Mouse (Mus musculus) retina, embryonic 14.5 days (tissue): ENCODE results near the gene 4933428G20Rik.
A peak's percentile ranks its signal among the peaks of the same experiment; 100 is the strongest.

Experiments
- DNase-seq: peaks from one replicate; pipeline ENCODE4 v3.0.0-alpha.2; 2015; ENCODE audit warnings: low spot score

The 4933428G20Rik gene

DNA sequence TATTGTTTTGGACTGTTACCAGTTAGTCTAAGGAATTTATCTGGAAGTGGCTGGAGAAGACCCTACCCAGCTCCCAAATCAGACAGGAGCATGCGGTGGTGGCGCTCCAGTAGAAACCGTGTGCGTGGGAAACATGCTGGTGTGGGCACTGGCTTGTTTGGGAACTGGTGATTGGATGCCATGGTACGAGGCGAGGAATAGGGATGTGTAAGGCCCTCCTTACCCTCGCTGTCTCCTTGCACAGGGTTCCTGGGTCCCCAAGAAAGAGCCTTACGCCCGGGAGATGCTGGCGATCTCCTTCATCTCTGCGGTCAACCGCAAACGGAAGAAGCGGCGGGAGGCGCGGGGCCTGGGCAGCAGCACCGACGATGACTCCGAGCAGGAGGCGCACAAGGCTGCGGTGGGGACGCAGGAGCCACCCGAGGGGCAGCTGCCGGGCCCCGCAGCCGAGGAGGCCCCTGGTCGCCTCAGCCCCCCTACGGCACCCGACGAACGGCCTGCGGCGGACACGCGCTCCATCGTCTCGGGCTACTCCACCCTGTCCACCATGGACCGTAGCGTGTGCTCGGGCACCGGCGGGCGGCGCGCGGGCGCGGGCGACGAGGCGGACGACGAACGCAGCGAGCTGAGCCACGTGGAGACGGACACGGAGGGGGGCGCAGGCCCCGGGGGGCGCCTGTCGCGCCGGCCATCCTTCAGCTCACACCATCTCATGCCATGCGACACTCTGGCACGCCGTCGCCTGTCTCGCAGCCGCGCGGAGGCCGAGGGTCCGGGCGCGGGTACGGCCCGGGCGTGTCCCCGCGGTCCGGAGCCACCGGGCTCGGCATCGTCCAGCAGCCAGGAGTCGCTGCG lies at the start of gene 4933428G20Rik:
TSS of gene 4933428G20Rik (minus strand) at position 476 of the 855 bp plus-strand sequence.
- no peak for DNase-seq

DNA sequence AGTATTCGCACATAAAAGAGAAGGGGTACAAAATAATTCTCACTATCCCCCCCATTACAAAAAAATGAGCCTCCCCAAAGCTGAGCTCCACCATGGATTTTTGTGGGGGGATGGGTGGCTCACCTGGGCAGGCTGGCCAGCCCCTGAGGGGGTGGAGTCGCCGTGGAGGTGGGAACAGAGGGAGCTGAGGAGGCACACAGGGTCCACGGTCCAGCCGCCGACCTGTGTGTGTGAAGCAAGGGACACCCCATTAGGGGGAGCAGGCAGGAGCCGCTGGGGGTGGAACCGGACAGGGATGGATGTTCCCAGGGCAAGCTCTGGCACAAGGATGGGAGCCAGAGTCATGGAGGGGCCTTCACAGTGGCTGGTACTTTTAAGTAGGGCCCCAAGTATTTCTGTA lies 48.6 kb upstream of the 4933428G20Rik start:
- no peak for DNase-seq

DNA sequence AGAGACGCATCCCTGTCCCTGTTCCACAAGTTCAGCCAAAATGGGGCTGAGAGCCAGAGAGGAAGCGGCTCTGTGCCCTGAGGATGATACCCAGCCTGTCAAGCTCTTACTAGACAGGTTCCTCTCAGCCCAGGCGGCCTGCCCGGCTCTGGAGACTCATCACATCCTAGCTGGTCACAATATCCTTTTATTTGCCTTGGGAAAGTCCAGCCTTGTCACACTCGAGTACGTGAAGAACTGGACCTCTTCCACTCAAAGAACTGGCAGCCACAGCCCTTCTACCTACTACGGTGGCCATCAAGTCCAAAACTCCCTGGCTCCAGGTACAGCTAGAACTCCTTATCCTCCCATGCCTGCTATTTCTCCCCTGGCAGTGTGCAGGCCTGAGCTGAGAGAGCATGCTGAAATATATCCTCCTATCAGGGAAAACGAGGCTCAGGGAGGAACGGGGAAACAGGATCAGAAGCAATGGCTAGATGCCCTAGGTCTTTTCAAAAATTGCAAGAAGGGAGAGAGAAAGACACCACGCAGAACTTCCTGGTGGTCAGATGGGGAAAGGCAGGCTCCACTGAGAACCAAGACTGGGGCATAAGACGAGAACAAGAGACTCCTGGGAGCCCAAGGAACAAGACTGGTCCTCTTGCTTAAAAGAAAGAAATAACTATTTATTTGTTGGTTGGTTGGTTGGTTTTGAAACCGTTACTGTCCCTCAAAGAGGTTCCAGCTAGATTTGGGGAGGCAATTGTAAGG lies 48.0 kb upstream of the 4933428G20Rik start:
- no peak for DNase-seq

DNA sequence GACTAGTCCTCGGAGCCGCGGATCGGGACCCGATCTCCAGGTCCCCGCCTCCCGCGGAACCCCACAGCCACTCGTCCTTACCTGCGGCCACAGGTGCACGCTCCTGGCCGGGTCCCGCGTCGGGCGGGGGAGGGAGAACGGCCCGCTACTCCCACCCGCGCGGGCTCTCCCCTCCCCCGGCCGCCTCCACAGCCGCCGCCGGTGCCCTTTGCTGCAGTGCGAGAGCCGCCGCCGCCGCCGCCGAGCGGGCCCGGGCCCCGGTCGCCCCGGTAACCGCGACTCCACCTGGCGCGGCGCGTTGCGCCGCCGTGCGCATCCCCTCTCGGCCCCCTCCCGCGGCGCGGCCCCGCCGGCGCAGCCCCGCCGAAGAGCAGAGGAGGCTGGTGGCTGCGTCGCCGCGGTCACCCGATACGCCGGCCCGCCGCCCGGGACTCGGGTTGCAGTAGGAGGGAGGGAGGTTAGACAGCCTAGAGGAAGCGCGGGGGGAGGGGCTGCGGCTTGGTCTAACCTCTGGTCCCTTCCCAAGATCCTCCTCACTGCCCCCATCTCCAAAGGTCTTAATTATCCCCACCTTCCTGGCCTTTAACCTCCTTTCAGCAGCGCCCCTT lies 46.8 kb upstream of the 4933428G20Rik start:
- peak; percentile 77 for DNase-seq

DNA sequence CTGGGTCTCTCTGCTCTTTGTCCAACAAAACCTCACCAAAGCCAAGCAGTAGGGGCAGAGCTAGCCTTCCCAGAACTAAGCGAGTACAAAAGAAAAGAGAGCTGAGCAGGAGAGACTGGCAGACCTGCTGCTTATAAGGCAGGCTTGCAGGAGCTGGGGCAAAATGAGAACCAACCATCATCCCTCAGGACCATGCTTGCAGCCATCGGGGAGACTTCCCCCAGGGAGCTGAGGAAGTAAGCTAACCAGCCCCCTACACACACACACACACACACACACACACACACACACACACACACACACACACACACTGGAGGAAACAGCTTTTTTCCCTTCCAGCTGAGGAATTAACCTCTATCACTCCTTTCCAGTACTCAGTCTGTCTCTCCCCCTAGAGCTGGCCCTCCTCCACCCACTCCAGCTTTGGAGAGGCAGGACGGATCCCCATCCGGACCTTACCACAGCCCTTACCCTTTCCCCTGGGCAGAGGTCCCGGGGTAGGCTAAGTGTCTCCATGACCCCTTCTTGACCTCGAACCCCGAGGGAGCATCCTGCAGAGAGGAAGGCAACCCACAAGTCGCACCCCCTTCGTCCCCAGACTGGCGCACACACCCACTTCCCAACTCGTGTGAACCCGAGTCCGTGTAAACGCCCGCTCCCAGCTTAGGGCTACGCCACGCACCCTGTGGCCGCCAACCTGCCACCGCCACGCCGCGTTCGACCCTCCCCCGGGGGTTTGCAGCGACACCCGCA lies 45.8 kb upstream of the 4933428G20Rik start:
- DNase-seq: no peak

DNA sequence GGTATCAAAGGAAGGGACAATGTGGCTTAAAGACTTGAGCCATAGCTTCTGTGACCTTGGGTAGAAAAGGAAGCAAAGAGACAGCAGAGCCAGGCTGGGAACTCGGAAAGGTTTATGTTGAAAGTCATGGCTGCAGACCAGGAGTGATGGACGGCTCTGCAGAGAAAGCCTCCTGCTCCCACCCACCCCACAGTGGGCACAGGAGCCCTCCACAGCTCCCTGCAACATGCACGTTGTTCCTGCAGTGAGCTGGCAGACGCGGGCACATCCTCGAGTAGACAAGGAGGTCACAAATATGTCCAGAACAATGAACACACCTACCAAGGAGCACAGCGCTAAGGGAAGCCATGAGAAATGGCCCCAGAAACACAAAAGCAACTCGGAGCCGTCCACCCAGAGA lies 43.7 kb upstream of the 4933428G20Rik start:
- DNase-seq: no peak

DNA sequence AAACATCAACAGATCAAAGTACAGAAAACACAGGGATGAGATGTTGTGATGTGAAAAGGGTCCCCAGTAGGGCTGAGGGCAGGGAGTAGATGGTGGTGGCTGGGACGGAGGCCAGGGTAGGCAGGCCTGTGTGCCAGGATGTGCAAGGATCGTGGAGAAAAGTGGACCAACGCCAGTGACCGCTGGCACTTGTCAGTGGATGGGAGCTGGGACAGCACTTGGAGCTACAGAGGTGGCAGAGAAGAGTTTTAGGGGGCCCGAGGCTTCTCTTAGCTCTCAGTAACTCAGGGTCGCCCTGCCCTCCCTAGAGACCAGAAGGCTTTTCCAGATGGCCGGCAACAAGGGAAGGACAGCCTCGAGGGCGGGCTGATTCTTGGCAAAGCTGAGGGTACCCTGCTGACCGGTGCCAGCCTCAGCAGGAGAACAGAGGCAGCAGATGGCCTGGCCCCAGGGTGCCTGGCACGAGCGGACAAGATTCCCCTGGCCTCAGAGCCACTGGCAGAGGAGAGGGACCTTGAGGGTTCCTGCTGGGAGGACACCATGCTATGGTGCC lies 43.1 kb upstream of the 4933428G20Rik start:
- no peak for DNase-seq

DNA sequence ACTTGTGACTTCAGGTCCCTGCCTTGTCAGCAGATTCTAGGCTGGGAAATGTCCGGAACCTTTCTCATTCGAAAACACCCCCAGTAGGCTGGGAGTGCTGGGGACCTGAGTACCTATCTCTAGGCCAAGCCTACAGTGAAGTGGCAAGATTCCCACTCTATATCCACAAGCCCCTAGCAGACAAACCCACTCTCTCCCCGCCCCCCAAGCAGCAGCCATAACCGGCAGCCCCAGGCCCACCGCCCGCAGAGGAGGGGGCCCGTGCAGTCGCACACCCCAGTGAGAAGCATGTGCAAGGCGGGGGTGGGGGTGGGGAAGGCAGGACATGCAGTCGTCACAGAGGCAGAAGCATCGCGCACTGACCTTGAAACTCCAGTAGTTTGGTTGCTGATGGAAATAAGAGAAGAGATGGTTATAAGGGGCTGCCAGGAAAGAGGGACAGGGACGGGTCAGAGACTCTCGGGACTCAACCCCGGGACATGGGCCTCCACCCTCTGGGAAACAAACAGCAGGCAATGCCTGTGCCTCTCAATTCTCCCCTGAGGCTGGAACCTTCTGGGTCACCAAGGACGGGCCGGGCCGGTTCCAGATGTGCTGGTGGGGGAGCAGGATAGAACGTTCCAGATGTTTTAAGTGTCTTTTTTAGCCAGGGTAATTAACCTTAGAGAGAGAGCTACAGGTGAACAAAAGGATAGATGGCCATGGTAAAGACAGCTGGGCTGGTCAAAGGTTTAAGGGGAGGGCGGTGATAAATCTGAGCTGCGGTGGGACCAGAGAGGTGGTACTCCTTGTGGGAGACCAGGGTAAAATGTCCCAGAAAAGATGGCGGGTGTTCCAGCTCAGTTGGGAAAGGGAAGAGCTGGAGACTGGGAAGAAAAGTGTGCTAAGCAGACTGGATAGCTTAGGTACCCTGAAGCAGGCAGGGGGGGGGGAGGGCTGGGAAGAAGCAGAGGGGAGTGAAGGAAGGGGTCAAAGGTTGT lies 42.3 kb upstream of the 4933428G20Rik start:
- DNase-seq: no peak

DNA sequence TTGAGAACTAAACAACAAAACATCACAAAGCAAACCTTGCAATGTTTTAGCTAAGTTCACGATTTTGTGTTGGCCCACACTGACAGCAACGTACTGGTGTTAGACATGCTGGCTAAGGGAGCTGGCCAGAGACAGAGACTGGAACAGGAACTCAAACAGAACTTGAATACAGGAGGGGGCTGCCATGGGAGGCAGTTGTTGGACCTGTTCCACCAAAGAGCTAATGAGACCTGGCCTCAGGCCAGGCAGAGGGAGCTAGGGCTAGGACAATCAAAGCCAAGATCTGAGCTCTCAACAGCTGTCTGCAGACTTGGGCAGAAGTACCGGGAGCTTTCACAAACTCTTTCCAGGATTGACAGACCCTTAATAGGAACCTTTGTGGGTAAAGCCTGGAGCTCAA lies 40.5 kb upstream of the 4933428G20Rik start:
- DNase-seq: no peak

DNA sequence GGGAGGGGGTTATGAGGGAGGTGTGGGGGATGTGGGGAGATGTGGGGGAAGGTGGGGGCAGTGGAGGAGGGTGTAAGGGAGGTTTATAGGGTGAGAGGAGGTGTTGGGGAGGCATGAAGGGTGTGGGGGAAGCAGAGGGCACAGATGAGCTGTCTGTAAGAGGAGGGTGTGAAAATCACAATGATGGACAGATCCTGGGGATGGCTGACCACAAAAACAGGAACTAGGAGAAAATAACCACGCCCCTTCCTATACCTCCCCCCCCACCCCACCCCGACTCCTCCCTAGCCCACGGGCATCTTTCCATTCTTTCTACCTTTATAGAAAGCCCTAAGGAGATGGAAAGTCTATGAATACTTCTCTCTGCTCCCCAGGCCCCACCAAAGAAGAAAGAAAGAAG lies 40.0 kb upstream of the 4933428G20Rik start:
- DNase-seq: no peak

DNA sequence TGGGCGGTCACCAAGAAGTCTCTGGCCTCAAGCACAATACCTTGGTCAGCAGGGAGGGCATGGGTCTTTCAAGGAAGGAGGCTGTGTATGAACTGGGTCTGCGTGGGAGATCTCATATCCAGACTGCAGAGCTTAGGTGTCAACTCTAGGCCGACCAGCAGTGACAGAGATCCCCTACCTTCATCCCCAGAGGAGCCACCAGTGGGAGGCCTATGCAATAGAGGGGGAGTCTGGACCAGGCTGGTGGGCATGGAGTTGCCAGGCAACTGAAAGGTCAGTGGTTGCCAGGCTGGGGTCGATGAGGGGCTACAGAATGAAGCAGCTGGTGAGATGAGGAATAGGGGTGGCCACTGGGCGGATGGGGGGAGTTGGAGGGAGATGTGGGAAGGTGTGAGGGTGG lies 39.5 kb upstream of the 4933428G20Rik start:
- no peak for DNase-seq

DNA sequence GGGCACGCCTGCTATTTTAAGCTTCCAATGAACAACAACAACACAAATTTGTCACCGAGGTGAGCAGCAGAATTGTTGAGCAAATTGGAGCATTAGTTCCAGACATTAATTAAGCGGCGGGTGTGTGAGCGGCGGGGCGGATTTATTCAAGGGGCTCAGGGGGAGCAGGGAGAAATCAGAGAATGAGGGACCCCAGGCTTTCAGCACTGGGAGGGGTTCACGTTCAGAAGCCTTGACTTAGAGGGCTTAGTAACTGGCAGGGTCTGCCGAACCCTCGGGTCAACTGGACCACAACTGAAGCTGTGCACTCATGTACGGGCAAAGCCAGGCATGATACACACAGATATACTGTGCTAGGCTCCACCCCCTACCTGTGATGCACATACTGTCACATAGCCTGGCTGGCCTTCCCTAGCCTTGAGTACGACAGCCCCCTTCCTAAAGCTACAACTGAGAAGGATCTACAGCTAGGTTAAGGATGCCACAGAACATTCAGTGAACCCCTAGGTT lies 37.5 kb upstream of the 4933428G20Rik start:
- no peak for DNase-seq

DNA sequence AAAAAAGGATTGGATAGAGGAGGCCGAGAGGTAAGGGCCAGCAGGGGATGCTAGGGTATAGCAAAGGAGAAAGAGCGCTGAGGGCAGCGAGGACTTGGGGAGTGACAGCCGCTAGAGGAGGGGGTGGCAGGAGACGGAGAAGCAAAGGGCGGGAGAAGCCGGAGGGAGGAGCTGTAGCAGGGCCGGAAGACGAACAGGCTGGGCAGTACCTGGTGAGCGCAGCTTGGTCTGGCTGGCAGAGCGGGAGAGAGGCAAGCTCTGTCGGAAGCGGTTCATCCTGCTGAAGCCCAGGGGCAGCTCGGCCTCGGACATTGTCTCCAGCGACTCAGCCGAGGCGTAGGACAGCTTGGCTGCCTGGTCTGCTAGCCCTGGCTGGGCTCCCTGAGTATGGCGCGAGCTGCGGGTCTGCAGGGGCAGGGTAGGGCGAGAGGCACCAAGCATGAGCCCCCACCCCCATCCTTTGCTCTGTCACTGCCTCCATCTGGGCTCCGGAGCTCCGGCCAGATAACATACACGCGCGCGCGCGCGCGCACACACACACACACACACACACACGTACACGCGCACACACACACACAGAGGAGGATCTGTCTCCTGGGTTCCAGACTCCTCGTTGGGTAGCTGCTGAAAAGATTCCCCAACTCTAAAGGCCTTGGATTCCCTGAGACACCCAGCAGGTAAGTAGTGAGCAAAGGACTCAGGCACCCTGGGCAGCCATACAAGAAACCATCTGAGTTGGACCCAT lies 36.9 kb upstream of the 4933428G20Rik start:
- peak; percentile 65 for DNase-seq

DNA sequence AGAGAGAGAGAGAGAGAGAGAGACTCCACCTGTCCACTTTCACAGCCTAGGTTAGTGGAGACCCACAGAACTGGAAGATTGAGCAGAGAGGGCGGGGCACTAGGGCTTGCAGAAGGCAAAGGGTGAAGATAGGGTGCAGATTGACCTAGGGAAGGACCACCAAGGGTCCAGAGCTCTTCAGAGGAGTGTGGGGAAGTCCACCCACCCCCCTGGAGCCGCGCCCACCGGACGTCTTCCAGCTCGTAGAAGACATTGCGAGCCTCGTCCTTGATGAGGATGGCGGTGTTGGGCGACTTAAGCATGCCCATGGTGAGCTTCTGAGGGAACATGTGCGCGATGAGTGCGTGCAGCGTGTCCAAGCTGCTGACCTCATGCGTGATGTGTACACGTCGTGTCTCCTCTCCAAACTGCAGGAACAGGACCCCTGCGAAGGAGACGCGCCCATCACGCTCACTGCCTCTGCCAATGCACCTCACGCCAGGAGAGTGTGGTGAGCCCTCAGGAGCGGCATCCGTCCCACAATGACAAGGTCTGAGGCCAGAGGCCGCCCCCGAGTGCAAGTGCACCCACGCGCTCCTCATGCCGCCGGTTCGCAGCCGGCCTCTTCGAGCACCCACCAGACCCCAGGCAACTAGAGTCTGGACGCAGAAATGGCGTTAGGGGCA lies 36.1 kb upstream of the 4933428G20Rik start:
- DNase-seq: no peak

DNA sequence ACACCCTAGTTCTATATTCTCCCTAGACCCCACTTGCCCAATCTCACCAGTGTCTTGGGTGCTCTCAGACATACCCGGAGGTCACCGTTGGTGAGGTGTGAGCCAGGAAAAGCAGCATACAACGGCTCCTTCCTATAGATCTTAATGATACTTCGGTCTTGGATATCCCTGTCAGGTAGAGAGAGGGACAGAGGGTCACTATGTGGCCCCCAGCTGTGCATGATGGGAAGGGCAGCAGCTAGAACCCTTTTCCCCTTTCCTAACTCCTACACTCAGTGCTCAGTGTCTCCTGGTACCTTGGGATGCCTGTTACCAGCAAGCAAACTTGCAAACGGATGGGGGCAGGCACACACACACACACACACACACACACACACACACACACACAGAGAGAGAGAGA lies 35.5 kb upstream of the 4933428G20Rik start:
- DNase-seq: no peak

DNA sequence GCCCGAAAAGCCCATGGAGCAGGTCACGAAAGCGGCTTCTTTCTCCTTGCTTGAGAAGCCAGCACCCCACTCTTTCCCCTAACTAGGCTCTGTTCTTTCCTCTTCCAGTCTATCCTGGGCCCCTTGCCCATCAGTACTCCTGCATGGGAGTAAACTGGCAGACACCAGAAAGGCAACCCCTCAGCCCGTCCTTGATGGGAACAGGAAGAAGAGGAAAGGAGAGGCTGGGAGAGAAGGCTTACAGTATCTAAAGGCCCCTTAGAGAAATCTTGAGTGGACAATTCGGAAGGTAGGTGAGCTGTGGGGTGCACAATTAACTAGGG lies 35.1 kb upstream of the 4933428G20Rik start:
- no peak for DNase-seq

DNA sequence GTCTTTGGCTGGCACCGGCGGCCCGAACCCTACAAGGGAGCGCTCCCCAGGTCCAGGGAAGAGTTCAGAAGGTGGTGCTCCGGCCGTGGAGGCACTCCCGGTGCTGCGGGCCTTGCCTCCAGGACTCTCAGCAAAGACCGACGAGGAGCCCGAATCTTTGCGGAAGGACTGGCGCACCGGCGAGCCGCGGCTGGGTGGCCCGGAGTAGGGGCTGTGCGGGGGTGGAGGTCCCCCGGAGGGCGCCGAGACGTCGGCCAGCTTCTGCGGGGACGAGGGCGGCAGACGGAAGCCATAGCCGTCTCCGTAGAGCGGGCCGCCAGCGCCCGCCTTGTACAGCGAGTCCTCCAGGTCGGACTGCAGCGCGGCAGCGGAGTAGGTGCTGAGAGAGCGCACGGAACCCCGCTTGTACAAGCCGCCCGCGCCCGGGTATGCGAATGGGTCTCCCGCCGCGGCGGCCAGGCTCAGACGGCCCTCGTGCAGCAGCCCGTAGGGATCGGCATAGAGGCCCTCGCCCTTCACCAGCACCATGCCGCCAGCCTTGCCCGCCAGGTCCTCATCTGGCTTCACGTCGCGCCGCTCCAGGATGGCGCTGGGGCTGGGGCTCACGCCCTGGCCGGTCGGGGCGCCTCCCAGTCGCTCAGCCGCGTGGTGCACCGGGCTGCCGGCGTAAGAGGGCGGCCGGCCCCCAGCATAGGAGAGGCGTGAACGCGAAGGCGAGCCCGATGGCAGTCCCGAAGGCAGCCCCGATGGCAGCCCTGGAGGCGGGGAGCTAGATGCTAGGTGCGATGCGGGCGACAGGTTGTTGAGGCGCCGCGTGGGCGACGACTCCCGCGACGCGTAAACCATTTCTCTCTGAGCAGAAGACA lies 34.5 kb upstream of the 4933428G20Rik start:
- DNase-seq: peak; percentile 43

DNA sequence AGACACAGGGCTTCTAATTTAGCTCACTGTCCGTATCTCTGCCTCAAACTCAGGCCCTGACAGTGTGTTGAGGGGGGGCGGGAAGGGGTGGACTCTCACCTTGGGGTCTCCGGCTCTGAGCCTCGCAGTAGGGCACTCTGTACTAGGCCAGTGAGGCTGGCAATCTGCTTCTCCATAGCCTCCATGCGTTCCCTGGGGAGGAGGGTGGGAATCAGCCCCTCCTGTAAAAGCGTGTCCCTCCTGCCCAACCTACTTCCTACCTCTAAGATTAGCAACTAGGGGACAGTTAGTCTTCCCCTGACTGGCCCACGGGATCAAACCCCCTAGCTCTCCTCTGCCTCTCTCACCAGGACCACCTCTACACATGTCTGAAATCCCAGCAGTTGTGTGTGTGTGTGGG lies 33.5 kb upstream of the 4933428G20Rik start:
- no peak for DNase-seq
